Mouse (Mus musculus) granulocyte monocyte progenitor cell, adult 5-6 weeks (primary cell): ENCODE data around the gene Cebpb. TPM values are rescaled to one million over a fixed set of nuclear protein-coding genes. Genes with fewer than 3 reads are reported as not detected.

Source experiments
- ATAC-seq: replicated peaks from 2 replicates; pipeline ENCODE4 v1.8.0; 2016; ENCODE audit warnings: mild to moderate bottlenecking, moderate TSS enrichment, inconsistent platforms; ENCODE audit not compliant: poor library complexity, severe bottlenecking
- total RNA-seq, 2 experiments: library from RNA; stranded (forward) in 1 of 2; stranded (reverse) in 1 of 2; fragments of 200-712, 200-1000 nt in 1 of 2; fragments of >200 nt in 1 of 2; fragmentation: Nextera tagmentation in 1 of 2; gene quantifications; 2 replicates each; pipeline ENCODE4 v1.2.3; 2014 to 2017

Cebpb gene
- total RNA-seq, 2 experiments from 2014 or later, result 15.7 to 27.5 TPM

DNA sequence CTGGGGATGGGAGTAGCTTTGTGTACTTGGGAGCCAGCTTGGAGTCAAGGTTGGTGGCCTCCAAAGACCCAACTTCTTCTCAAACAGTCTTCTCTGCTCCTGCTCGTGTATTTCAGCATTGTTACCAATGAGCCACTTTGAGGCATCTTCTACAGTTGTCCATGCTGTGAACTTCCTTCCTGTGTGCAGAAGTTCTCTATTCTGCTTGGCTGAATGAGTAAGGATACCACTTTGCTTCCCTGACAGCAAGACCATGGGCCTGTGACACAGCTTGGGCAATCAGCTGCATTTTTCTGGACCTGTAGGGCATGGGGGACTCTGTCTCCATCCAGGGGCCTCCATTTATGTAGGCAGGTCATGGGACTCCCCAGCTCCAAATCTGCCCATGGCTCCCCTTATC lies 28.5 kb downstream of the Cebpb start:
- peak; percentile 51 for ATAC-seq

DNA sequence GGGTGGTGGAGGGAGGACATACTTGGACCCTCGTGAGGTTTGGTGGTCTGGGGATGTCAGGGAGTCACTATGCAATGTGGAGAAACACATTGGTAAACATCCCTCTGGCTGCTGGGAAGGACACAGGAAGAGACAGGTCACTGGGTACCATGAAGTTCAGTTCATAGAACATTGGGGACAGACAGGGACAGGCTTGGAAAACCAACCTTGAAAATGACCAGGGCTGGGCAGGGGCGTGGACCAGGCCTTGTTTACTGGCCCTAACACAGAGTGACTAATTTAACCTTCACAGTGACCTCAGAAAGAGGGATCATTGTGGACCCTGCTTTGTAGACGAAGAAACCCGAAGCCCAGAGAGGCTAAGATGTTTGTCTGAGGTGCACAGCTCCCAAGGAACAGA lies 30.8 kb downstream of the Cebpb start:
- ATAC-seq, result no peak

DNA sequence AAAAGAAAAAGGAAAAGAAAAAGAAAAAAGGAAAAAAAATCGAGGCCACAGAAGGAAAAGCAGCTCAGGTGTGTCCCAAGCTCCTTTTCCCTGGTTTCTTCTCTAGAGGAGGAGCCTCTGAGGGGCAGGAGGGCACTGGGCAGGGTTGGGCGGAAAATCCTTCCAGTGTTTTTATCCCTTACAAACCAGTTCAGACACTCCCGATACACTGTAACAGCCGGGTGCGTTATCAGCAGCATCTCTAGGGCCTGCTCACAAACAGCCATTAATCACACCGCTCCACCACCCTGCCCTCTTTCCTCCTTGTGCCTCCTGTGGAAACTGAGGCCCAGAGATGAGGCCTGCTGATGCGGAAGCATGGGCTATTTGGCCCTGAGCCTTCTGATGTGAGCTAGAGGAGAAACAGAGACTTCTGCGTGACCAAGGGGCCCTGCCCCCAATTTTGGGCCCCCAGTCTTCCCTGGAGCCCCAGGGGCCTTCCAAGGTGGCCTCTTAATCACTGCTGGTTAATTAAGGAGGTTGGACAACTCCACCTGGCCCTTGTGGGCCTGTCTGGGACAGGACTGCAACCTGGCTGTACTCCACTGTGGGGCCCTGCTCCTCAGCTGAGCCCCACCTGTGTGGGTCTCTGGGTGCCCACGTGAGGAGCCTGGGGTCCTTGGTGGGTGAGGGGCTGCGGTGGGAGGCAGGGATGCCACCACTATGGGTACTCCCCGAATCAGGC lies 32.6 kb downstream of the Cebpb start:
- no peak for ATAC-seq

- no peak for ATAC-seq
Observed at GRCm38 (mm10) chr2:167722538-167722937, 33.8 kb downstream of the Cebpb start.

DNA sequence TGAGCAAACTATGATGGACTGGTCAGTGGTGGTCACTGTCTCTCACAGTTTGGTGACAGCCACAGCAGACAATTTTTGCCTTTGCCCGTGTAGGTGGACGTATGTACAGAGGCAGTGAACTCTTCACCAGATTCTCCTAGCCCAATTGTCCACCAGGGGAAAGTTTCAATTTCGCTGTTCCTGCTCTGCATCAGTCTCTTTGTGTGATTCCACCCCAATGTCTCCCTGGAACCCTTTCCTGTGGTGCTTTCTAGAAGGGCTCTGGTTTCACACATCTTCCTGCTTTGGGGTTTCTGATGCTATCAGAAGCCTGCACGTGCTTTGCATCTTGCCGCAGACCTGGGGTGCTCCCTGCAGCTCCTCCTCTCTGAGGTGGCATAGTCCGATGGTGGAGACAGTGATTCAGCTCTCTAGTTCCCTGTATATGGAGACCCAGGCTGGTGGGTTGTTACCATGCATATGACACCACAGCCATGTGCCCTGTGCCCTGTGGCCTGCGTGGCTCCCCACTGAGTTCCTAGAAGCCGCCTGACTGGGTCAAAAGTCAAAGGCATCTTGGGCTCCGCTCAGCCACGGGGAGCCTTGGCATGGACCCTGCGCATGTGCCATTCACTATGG lies 35.0 kb downstream of the Cebpb start:
- ATAC-seq, result peak; percentile 77

DNA sequence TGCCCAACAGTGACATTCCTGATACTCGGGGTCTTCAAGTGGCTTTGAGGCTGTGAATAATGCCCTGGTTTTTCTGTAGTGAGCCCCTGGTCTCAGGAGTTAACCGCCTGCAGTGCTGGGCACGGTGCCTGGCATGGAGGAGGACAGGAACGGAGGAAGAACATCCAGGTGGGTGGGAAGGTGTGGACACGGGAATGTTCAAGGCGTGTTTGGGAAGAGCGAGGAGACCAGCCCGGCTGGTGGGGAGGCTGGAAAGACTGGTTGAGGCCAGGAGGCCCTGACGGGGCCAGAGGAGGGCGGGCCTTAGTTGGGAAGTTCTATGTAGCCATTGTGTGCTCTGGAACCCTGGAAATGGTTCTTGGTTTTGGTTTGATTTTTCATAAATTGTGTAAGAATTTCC lies 37.2 kb downstream of the Cebpb start:
- ATAC-seq, result no peak

DNA sequence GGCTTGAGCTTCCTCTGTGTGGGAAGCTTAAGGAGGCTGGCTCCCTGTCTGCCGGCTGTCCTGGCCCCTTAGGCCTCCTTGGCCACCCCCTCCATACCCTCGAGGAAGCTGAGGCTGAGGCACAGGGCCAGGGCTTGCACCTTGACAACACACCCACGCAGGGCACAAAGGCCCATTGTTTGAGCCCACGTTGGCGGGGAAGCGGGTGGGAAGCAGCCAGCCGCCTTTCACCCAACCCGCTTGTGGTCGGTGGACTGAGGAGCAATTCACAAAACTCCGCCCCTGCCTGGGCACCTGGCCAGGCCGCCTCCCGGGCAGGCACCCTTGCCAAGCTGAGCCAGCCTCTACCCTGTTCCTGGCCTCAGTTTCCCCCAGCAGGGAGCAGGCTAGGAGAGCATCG lies 38.4 kb downstream of the Cebpb start:
- ATAC-seq, result peak; percentile 15; the same call in 1 of the 2 replicates

DNA sequence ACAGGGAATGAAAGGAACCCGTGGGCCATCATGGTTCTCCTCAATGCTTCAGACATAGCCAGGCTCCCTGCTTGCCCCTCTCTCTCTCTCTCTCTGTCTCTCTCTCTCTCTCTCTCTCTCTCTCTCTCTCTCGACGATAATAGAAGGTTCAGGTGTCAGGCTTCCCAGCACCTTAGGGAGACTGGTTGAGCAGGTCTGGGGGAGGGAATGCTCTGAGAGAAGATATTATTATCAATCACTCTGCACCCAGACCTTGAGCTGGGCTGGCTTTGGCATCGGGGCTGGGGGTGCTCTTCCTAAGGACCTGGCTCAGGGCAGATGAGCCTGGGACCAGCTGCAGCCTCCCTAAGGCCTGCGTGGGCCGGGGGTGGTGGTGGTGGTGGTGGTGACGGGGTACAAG lies 41.3 kb downstream of the Cebpb start:
- ATAC-seq, result no peak

GRCm38 (mm10) chr2:167731149-167731548 lies 42.4 kb downstream of the Cebpb start:
- no peak for ATAC-seq

DNA sequence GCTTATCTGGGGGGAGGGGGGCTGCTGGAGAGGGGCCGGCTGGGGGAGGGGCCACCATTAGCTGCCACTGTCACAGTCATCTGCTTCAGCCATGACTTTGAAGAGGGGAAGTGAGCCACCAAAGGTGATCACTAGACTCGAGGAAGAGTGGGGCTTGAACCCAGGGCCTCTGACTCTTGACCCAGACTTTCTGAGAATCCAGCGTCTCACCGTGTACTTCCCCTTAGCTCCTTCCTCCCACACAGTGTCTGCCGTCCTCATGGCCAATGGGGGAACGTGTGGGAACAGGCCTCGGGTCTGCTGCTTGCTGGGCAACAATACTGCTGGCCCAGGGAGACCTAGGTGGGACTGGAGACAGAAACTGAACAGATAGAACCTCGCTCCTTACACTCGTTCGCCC lies 46.1 kb downstream of the Cebpb start:
- peak; percentile 42 for ATAC-seq

GRCm38 (mm10) chr2:167739030-167739429 lies 50.3 kb downstream of the Cebpb start:
- no peak for ATAC-seq

Other genes with a start within 250 kb of the Cebpb start
- gene Rnf114, start 196.3 kb upstream of the Cebpb start, total RNA-seq (2014; fragmentation: Nextera tagmentation), result 39.8 and 49.3 TPM in 2 replicates
- gene Rnf114, start 196.3 kb upstream of the Cebpb start, total RNA-seq (2017), result 24.3 and 25.7 TPM in 2 replicates
- 11.5 and 24.7 TPM in 2 replicates for gene Spata2, start 196.0 kb upstream of the Cebpb start, total RNA-seq (2014; fragmentation: Nextera tagmentation)
- gene Spata2, start 196.0 kb upstream of the Cebpb start, total RNA-seq (2017), result 7.4 and 8.1 TPM in 2 replicates
- not detected in 2 replicates for gene Snai1, start 150.7 kb upstream of the Cebpb start, total RNA-seq (2014; fragmentation: Nextera tagmentation)
- gene Snai1, start 150.7 kb upstream of the Cebpb start, total RNA-seq (2017), result not detected in 2 replicates
- 112 and 155 TPM in 2 replicates for gene Ube2v1, start 56.8 kb upstream of the Cebpb start, total RNA-seq (2014; fragmentation: Nextera tagmentation)
- gene Ube2v1, start 56.8 kb upstream of the Cebpb start, total RNA-seq (2017), result 49.7 and 50.5 TPM in 2 replicates
- 4.6 and 11.6 TPM in 2 replicates for gene Gm20431, start 27.4 kb upstream of the Cebpb start, total RNA-seq (2014; fragmentation: Nextera tagmentation)
- not detected in 2 replicates for gene Gm20431, start 27.4 kb upstream of the Cebpb start, total RNA-seq (2017)
- gene Tmem189, start 907 bp downstream of the Cebpb start, total RNA-seq (2014; fragmentation: Nextera tagmentation), result 24.7 and 28.9 TPM in 2 replicates
- 13.4 and 13.6 TPM in 2 replicates for gene Tmem189, start 907 bp downstream of the Cebpb start, total RNA-seq (2017)
- 20.9 and 31.6 TPM in 2 replicates for gene Ptpn1, start 243.1 kb downstream of the Cebpb start, total RNA-seq (2014; fragmentation: Nextera tagmentation)
- gene Ptpn1, start 243.1 kb downstream of the Cebpb start, total RNA-seq (2017), result 28.7 and 37.3 TPM in 2 replicates